Mouse (Mus musculus) spleen, adult 2 months (tissue): Measurements from ENCODE around the gene Cxcl9.

ENCODE experiments used
- CTCF ChIP-seq: fragments of 200-500 bp; IDR thresholded peaks from 2 replicates; pipeline ENCODE4 v1.5.1; 2011; ENCODE audit warnings: mild to moderate bottlenecking, inconsistent platforms; ENCODE audit not compliant: insufficient read depth, insufficient read length, insufficient replicate concordance; ENCODE audit errors: extremely low read depth
- POLR2A ChIP-seq: fragments of 200-500 bp; IDR thresholded peaks from 2 replicates; pipeline ENCODE4 v1.6.1; 2011; ENCODE audit warnings: low read depth, low read length, inconsistent platforms

- TF ChIP-seq POLR2A (no peak), CTCF (no peak)
Measured at GRCm38 (mm10) chr5:92345006-92345405, 17.1 kb upstream of the Cxcl9 start.
